In genomic region chr14:103488659-103489058, GRCm38 (mm10) we compare ENCODE assay signal across 12 mouse cellular contexts. TPM values are rescaled to one million over a fixed set of nuclear protein-coding genes. Genes with fewer than 3 reads are reported as not detected.
DNase-seq lines count a peak whose midpoint lies in the region; ATAC-seq and TF ChIP-seq lines count a peak whose summit lies in the region.
"Had no signal": no experiment of that assay in that cellular context is flagged by ENCODE, and none has a peak within 500 bp of the region (broad histone marks: within the 10 kb centered on the region; RNA-seq: fewer than 3 reads in every experiment).

No protein-coding gene starts in this region.

- TF ChIP-seq CTCF in layer of hippocampus, adult 2 months (conservative IDR thresholded peaks at IDR 0.05) = peak; percentile 81

- no peak overlapping the region for H3K4me3 ChIP-seq in layer of hippocampus, adult 2 months
- H3K4me3 ChIP-seq: limb, embryonic 13.5 days had no signal

- peak; percentile 63 for ATAC-seq in CD4-positive, CD25-positive, alpha-beta regulatory T cell, adult 4 months
- ATAC-seq in megakaryocyte, adult 5-6 weeks (ENCODE audit: poor library complexity, severe bottlenecking) = peak; percentile 62

- no peak overlapping the region for H3K27ac ChIP-seq in layer of hippocampus, adult 2 months
- H3K27ac ChIP-seq: limb, embryonic 13.5 days; macrophage had no signal

- peak; percentile 30 for DNase-seq in cerebellum, adult 9-10 months
- no peak for DNase-seq in cerebellum, postnatal 4 days (ENCODE audit: low spot score in 2 of 2)
- peak; percentile 26 to 47 for DNase-seq in layer of hippocampus, adult 2 months (ENCODE audit: low spot score in 2 of 2)
- no peak for DNase-seq in layer of hippocampus, adult 9-10 months (ENCODE audit: low spot score)
- DNase-seq in thymus, postnatal 25 days = no peak
- no peak for DNase-seq in adrenal gland, postnatal 25 days
- DNase-seq: thymus, postnatal 4 days had no signal

RNA-seq across cellular contexts. Expression of gene Scel, which starts 24.5 kb away (rescaled TPM):
- 1 to 10 TPM in 1 of 2 experiments, under 1 TPM in 1; 0.87 to 1.1 TPM for total RNA-seq in layer of hippocampus, adult 2 months (2021)
- under 1 TPM in 1 of 2 experiments, not detected in 1; 0.31 TPM for polyA plus RNA-seq in CD4-positive, CD25-positive, alpha-beta regulatory T cell, adult 4 months (2017; shearing (Covaris generic))
- total RNA-seq in megakaryocyte, adult 5-6 weeks (2015) = 0.51 and 0.73 TPM in 2 replicates
- 0.62 and 1.7 TPM in 2 replicates for total RNA-seq in megakaryocyte, adult 5-6 weeks (2017)
- total RNA-seq in adrenal gland, postnatal 25 days (2021) = 0.12 and 0.38 TPM in 2 replicates
- polyA plus RNA-seq: C2C12 had no signal

Comparison
In these comparisons a context has a peak if more than half of its experiments do, and no peak if none do; other contexts are left out.
1. DNase-seq: peak in cerebellum, adult 9-10 months (single experiment) and layer of hippocampus, adult 2 months (2 of 2); none in cerebellum, postnatal 4 days (0 of 2), layer of hippocampus, adult 9-10 months (single experiment), thymus, postnatal 25 days (single experiment) and adrenal gland, postnatal 25 days (single experiment).